Mouse (Mus musculus) c-Kit-positive CD71-positive TER-119-negative erythroid progenitor cells, embryonic 14.5 days (primary cell): ENCODE data around the gene Adck1.
"Not testable (repeated sequence)": the region's sequence is repeated elsewhere in the genome, so short reads cannot be mapped to it uniquely, and the experiment has no call there.

Experiments used
- DNase-seq: peaks from one replicate; pipeline ENCODE4 v3.0.0-alpha.2; 2013; ENCODE audit warnings: low read depth

The Adck1 gene

DNA sequence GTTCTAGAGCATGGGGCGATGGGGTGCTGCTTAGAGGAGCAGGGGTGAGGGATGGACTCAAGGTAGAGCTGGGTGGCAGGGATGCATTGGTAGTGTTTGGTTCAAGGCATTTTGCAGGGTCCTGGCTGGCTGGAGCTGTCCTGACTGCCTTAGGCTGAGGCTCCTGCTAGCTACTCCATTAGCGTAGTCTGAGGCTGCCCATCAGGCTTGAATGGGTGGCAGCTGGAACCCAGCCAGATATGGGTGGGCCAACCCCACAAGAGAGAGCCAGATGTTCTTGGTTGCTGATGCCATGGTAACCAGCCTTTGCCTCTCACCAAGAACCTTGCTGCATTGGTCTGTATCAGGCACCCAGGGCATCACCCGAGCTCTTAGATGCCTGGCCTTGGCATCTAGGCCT is 66.6 kb downstream of the Adck1 start:
- DNase-seq = no peak

DNA sequence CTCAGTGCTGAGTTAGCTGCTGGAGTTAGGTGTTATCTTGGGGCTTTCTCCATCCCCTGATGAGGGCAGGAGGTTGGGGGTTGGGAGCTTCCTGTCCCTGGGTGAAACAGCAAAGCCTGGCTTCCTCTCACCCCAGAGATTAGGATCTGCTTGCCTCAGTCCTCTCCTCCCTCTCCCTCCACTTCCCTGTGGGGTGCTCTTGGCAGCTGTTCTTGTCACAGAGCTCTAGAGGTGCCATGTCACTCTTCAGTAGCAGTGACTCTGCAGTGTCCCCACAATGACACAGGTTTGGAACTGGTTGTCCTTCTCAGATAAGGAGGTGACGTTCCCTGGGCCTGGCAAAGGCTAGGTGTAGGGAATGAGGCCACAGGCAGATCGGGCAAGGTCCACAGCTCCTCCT is 68.4 kb downstream of the Adck1 start:
- DNase-seq = peak; percentile 4

DNA sequence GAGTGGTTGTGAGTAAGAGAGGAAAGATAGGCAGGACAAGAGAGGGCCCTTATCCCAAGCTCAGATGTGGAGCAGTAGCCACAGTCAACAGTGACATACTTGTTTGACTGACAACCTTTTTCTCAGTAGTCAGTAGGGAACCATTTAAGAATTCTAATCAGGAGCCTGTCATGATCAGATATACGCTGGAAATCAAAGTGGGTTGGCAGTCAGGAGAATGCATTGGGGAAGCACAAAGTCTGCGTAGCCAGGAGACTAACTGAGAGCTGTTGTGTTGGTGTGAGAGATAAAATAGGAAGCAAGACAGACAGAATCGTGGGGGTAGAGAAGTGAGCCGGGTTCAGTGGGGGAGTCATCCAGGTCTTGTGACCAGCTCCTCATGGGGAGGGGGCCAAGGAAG is 71.9 kb downstream of the Adck1 start:
- DNase-seq = no peak

DNA sequence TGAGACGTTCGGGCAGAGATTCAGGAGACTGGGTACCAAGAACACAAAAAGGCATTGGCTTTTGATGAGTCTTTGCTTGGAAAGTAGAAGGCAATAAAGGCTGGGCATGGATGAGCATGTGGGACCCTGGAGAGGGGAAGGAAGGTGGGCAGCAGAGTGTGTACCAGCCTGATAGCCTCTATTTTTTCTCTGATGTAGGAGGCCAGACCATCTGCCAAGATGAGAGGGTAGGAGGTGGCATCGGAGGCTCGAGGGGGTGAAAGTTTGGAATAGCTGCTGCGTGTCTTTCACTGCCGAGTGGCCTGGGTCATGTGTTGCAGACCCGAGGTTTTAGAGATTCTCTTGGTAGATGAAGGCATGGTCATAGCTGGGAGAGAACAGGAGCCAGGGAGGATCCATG is 72.8 kb downstream of the Adck1 start:
- DNase-seq = no peak

DNA sequence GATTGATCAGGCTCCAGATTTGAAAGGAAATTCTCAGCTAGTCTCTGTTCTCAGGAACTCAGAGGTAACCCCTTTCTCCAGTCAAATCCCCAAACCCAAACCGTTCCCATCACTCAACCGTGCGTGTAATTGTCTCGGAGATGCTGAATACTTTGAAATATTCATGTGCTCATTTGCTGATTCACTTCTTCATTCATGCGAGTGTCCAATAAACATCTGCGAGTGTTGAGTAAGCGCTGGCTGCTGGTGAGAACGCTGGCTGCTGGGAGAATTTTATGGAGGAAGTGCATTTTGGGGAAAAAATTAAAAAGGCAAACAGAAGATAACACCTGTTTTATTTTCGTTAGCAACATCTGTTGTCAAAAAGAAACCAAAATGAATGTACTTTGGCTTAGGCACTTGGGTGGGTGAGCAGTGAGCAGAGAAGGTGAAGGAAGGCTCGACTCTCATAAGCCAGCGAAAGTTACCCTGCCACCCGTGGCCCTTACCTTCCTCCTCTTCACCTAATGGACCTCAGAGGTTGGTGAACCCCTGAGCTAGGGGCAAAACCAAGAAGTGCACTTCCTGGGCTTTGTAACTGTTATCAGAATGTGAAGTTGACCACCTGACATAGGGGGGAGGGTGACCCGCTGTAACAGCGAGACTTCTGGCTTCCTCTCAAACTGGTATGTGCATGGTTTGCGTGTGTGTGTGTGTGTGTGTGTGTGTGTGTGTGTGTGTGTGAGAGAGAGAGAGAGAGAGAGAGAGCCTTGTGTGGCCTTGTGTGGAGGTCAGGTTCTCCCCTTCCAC is 76.8 kb downstream of the Adck1 start:
- no peak for DNase-seq

DNA sequence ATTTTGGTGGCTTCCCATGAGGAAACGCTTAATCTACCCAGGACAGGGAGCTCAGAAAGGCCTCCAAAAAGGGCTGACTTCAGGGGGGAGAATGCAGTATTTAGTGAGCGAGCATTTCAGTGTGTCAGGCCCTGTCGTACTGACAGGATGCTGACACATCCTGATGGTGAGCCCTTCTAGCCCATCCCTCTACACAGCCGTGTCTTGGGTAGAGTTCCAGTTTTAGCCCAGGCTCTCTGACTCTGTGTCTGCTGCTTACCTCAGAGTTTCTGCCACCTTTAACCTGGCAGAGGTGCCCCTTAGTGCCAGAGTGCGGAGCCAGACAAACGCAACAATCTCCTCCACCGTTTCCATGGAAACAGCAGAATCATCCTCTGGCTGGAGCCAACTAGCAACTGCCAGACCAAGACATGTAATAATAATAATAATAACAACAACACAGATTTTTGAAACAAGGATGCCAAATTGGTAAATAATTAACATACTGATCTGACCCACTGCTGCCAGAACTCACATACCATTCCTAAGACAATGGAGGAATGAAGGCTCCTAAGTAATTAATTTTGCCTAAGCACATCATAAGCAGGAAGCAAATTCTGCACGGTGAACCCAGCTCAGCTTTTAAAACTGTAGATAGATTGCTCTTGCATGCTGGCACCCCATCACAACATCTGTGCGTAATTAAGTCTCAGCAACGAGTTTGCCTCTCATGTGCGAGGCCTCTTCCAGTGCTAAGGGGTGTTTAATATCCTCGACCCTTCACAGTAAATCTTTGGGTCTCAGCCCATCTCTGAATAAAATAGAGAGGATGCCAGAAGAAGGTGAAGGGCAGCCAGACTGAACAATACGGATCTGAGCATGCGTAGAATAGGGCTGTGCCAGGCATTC is 81.8 kb downstream of the Adck1 start:
- DNase-seq = no peak

DNA sequence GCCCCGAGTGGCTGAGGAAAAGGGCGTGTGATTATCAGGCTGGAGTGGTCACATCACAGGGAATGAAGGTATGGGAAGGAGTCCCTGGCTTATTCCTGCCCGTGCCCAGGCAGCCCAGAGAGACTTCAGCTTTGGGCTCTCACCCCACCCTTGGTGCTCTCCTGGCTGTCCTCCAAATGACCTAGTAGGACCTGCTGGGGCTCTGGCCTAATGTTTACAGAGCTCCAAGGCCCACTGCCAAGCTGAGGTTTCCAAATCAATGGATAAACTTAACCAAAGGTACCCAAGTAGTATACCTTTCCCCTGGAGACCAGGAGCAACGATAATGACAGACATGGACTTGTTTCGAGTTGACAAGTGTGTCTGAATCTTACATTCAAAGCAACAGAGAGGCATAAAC is 83.7 kb downstream of the Adck1 start:
- DNase-seq = no peak

DNA sequence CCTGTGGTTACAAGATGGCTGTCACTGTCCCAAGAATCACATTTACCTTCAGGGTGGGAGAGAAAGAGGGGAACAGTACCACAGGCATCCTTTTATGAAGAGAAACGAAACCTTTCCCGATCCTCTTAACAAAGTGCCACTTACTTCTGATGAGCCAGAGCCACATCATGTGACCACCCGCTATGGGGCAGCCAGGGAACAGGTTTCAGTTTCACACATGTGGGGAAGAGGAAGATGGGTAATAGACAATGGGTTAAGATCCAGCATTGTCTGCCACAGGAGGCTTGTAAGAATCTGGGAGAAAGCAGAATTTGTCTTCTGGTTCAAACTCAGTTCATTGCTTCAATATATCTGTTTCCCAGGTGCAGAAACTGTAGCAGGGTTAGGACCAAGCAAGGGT is 85.1 kb downstream of the Adck1 start:
- no peak for DNase-seq

DNA sequence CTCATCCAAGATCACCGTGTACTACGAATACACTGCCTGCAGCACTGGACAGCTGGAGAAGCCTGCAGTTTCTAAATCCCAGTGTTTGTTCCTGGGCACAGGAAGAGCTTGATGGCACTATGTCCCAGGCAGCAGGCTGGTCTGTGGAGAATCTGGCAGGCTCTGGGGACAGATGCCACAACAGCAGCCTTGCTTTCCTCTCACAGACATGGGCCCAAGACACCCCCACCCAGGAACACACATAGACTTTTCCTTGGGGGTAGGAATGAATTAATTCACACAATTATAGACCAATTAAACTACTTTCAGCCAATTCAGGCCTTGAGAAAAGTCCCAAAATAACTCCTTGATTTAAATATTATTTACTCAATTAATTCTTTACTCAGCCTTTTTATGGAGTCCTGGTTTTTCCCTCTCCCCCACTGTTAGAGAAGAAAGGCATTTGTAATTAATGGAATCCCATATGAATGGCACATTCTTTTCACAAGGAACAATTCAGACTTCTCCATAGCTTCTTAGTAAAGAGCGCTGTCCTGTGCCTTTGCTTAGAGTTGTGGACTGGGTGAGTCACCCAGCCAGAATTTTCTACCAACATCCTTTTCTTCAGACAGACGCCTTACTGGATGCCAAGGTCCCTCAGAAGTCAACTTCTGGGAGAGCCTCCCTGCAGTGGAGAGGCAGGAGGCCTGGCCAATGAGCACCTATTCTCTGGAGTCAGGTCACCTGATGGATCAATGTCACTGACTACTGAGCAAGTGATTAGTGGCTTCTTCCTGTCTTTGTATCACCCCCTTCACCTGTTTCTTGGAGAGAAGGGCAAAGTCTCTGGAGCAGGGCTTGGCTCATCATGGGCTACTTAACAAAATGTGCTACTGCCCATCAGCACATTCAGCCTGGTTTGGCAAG is 90.6 kb downstream of the Adck1 start:
- DNase-seq = no peak

DNA sequence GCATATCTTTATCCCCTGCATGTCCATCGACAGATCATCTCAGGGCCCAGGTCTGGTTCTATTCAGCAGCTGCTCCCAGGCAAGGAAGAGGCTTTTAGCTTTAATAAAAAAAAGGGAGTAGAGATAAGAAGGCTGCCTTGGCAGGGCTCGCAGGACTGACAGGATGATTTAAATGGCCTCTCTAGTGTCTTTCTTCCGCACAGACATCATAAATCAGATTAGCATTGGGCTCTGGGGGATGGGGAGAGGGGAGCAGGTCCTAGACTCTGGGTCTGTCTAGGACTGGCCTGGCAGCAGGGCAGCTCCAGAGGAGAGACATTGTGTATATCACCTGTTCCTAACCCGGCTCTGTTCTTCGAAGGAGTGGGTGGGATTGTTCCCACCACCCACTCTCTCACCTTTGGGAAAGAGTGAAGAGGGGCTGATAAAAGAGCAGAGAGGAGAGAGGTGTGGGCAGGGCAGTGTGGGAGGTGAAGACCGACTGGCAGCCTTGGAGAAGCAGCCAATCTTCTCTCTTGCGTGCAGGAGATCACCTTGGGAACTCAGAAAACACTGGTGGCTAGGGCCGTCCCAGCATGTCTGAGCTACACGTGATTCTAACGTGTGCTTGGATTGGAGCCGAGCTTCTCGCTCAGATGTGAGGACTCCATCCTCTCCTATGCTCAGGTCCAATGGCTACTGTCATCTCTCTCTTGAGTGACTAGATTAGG is 94.5 kb downstream of the Adck1 start:
- DNase-seq = no peak

DNA sequence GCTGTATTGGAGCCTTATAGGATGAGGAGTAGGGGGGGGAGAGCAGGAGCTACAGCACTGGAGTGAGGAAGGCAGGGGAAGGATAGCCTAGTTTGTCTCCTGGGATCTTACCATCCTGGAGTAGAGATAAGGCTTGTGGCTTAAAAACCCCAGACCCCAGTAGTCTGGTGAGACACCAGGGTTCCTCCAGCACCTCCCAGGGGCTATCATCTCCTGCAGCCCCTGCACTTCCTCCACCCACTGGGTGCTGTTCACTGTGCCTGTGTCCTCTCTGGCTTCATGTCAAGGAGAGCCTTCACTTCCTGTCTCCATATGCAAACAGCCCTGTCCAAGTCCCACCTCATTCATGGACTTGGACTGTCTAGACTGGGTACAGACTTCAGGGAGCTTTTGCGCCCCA is 96.7 kb downstream of the Adck1 start:
- DNase-seq = no peak

DNA sequence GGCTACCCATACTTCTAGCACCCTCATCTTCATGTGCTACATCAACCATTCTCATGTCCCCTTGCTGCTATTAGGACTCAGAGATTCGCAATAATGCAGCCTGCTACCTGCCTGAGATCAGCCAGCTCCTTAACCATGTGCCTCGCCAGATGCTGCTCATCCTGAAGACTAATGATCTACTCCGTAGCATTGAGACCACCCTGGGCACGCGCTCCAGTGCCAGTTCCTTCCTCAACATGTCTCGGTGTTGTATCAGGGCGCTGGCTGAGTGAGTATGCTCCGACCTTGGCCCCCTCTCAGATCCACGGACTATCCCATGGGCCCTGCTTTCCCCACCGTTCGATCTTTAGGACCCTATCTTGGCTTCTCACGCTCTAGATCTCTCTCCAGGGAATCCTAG is 98.6 kb downstream of the Adck1 start:
- no peak for DNase-seq

DNA sequence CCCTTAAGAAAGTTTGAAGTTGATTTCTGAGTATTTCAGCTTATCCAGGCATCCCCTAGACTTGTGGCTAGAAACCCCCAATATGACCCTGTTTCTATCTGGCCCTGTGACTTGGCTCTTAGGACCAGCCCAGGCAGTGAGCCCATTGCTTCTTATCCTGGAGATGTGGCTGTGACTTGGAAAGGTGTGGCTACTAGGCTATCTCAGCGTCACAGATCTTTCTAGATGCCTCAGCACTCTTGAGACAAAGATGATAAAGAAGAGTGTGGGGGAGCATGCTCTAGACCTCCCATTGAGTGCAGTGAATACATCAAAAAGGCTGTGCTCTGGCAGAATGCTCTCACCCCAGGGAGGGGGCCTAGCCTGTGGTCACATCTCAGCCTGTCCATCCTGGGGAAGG is 99.1 kb downstream of the Adck1 start:
- DNase-seq = peak; percentile 25

DNA sequence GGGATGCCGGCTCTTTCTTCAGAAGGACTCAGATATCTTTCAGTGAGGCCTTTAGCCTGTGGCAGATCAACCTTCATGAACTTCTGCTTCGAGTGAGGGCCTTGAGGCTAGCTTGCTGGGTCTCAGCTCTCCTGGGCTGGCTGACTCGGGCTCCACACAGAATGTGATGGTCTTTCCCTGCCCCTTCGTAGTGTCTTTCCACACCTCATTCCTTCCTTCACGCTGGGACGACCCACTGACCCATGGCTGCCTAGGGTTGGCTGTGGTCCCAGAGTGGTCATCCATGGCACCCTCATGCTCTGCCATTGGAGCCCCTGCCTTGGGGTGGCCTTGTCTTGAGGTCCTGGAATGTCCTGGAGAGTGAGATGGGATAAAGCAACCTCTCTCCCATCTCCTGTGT is 100.7 kb downstream of the Adck1 start:
- no peak for DNase-seq

DNA sequence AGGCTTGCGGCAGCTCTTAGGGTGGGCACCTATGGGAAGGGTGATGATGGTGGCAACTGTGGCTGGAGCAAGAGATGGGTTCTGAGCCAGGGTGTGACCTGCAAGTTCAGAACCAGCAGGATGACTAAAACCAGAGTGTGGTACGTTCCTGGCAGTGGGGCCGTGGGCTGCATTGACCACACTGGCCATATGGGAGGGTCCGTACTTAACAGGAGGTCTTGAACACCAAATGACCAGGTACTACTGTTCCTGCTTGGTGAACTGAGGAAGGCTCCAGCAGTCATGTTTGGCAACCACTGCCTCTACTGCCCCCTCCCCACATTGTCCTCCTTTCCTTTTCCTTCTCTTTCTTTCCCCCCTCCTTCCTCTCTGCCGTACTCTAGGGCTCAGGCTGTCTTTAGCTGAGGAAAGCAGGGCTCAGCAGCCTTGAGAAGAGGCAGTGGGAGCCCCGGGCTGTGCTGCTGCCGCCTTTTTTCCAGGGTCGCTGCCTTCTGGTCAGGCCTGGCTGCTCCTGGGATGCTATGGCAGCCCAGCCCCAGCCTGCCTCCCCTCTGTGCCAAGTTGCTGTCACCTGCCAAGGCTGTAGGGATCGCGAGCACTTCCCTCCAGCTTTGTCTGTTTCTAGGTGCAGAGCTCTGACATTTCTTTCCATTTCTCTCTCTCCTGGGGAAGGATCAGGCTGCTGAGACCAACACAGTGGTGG is 103.4 kb downstream of the Adck1 start:
- no peak for DNase-seq

DNA sequence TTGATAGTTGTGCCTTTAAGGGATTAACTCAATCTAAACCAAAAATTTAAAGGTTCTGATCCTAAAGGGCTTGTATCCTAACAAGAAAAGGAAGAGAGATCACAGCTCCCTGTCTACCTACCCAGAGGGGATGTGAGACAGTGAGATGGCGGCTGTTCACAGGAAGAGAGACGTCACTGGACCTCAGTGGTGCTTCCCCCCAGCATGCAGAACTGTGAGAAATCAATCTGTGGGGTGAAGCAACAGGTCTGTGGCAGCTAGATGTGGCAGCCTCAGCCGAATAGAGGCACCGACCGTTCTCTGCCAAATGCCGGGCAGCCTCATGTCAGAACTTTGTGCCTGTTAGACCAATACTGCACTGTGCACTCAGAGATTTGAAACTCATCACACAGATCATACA is 106.4 kb downstream of the Adck1 start:
- no peak for DNase-seq

DNA sequence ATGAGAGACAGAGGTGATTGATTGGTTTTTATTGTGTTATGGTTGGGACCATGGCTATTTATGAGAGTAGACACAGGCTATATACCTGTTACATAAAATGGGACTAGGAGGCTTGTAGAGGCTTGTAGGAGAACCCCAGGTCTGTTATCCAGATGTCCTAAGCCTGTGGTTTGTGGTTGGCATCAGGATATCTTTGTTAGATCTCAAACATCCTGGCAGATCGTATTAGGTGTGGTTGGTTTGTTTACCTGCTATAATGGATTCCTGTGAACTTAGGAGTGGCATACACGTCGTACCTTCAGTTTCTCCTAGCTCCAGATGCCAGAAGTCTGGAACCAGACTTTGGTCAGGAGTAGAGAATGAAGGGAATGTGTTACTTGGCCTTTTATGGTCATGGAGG is 106.9 kb downstream of the Adck1 start:
- no peak for DNase-seq

DNA sequence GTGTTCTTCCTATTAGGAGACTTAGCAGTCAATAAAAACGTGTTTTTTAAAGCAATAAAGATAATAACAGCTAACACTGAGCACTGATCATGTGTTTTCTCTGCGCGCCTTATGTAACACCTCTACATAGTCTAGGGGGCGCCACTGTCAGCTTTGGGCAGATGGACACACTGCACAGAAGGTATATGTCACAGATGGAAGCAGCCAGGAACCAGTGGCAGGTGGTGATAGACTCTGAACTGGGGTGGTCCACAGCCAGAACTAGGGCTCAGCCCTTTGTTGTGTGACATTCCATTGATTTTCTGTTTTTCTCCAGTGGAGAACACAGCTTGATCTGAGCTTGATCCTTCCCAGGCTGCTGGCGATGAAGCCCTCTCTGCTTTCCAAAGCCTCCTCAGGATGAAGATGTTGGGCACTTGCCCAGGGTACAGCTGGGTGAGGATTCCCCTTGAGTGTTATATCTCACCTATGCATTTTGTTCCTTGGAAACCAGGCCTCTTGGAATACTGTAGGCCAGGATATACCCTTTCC is 107.6 kb downstream of the Adck1 start:
- no peak for DNase-seq

DNA sequence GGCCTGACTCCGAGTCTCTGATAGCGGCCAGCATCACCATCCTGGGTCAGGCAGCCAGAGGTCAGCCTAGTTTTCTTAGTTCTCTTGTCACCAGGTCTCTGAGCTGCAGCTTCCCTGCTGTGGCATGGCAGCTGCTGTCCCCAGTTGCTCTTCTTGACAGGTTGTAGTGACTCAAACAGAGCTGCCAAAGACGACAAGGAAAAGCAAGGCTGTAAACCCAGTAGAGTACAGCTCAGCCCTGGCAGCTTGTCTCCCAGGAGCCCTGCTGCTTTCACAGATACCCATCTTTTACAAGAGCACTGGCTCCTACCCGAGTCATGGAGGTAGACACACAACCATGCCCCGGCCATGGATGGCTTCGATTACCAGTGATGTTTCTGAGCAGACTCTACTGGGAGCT is 108.3 kb downstream of the Adck1 start:
- no peak for DNase-seq

DNA sequence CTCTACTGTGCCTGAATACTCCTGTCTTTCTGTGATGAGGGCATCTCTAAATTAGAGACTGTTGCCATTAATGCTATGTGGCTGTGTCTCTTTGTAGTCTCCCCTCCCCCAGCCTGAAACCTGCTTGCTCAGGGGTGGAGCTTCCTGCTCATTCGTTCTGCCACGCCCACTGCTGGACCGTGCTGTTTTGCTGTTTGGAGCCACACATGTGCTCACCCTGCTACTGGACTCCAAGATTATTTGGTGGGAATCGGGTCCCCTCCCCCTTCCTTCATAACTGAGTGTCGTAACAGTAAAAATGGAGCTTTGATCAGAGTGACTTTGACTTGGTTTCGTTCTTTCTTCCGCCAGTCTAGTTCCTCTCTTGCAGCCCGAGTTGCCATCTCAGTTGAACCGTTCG is 111.5 kb downstream of the Adck1 start:
- DNase-seq = not testable (repeated sequence)

DNA sequence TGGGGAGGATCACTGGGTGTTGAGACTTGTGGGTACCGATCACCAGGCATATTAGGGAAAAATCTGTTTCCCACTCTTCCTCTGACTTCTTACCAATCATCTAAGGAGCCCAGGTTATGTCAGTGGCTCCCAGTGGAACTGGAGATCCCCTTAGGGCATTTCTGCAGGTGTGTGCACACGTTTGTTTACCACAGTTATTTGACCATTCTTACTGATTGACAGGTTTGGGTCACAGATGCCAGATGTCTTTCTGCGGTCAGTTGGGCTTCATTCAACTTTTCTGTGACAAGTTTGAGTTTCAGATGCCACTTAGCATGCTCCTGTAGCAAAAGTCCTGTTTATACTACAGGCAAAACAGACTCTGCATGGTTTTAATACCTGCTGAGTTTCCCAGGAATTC is 112.5 kb downstream of the Adck1 start:
- DNase-seq = no peak
